Mouse (Mus musculus) liver, adult 2 months (tissue): ENCODE measurements at regions not wholly inside any gene's neighbourhood (a gene's known extent, or its start where the extent isn't known, plus 50 kb on each side); places are given as distances from the start of the nearest gene placed in this dataset.
"Not testable (repeated sequence)": the region's sequence is repeated elsewhere in the genome, so short reads cannot be mapped to it uniquely, and the experiment has no call there.

Experiments
- DNase-seq: peaks from one replicate; pipeline ENCODE4 v3.0.0-alpha.2; 2011; ENCODE audit warnings: low read depth, low spot score; ENCODE audit errors: extremely low read depth
- H3K27ac ChIP-seq: fragments of 200-500 bp; replicated peaks from 2 replicates; pipeline ENCODE4 v1.5.1; 2012; ENCODE audit warnings: low read depth, mild to moderate bottlenecking, control low read depth, inconsistent platforms, low read length; ENCODE audit not compliant: insufficient read depth
- H3K27me3 ChIP-seq: fragments of 200-500 bp; 2 replicates; pipeline ENCODE4 v1.6.1; 2012; ENCODE audit warnings: mild to moderate bottlenecking, moderate library complexity, low read length, inconsistent platforms; ENCODE audit not compliant: control insufficient read depth, insufficient read depth
- H3K36me3 ChIP-seq: fragments of 200-500 bp; 2 replicates; pipeline ENCODE4 v1.6.1; 2012; ENCODE audit warnings: low read length, inconsistent platforms; ENCODE audit not compliant: control insufficient read depth, insufficient read depth
- H3K4me1 ChIP-seq: fragments of 200-500 bp; 2 replicates; pipeline ENCODE4 v1.6.1; 2011; ENCODE audit warnings: low read length; ENCODE audit not compliant: control insufficient read depth, insufficient read depth
- H3K4me3 ChIP-seq: fragments of 200-500 bp; 2 replicates; pipeline ENCODE4 v1.5.1; 2011; ENCODE audit warnings: low read depth, mild to moderate bottlenecking, control low read depth, low read length, moderate library complexity; ENCODE audit not compliant: insufficient read depth
- H3K79me2 ChIP-seq: fragments of 200-500 bp; 2 replicates; pipeline ENCODE4 v1.6.1; 2012; ENCODE audit warnings: inconsistent platforms, mild to moderate bottlenecking, low read length, moderate library complexity; ENCODE audit not compliant: control insufficient read depth, insufficient read depth
- H3K9ac ChIP-seq: fragments of 200-500 bp; 2 replicates; pipeline ENCODE4 v1.6.1; 2012; ENCODE audit warnings: low read depth, mild to moderate bottlenecking, control low read depth, inconsistent platforms, low read length
- CTCF ChIP-seq: fragments of 200-500 bp; IDR thresholded peaks from 2 replicates; pipeline ENCODE4 v1.5.1; 2011; ENCODE audit warnings: low read depth, low read length, control low read depth
- POLR2A ChIP-seq: fragments of 200-500 bp; IDR thresholded peaks from 2 replicates; pipeline ENCODE4 v1.6.1; 2011; ENCODE audit warnings: low read length, control low read depth; ENCODE audit not compliant: insufficient read depth; ENCODE audit errors: extremely low read depth
- WGBS: fragments of 180-500 bp; shearing (Covaris S2); methylation state at CpG from one replicate; pipeline ENCODE4 v1.1.7; 2018; 5-methylcytosine and 5-hydroxymethylcytosine counted together

GRCm38 (mm10) chr10:56884456-56885410 is 507.6 kb downstream of the Gja1 start:
- Histone ChIP-seq H3K27ac (no peak overlapping the region), H3K4me1 (no peaks in the 10 kb centered on the region), H3K27me3 (no peaks in the 10 kb centered on the region), H3K4me3 (no peak overlapping the region), H3K36me3 (no peaks in the 10 kb centered on the region), H3K79me2 (no peaks in the 10 kb centered on the region), H3K9ac (no peak overlapping the region)
- no peak for TF ChIP-seq CTCF
- TF ChIP-seq POLR2A: no peak
- no peak for DNase-seq
- WGBS: 74% methylated on average over 4 of the region's 4 CpGs

GRCm38 (mm10) chr10:56891530-56891929 is 514.4 kb downstream of the Gja1 start:
- not testable (repeated sequence) for DNase-seq, H3K4me1 ChIP-seq, H3K79me2 ChIP-seq, H3K27me3 ChIP-seq, H3K27ac ChIP-seq, H3K9ac ChIP-seq, H3K4me3 ChIP-seq, H3K36me3 ChIP-seq
- WGBS: 85% methylated on average over 2 of the region's 2 CpGs

GRCm38 (mm10) chr10:56892666-56893209 is 515.6 kb downstream of the Gja1 start:
- TF ChIP-seq CTCF (no peak), POLR2A (no peak)
- no peaks in the 10 kb centered on the region for H3K36me3 ChIP-seq
- no peaks in the 10 kb centered on the region for H3K27me3 ChIP-seq
- H3K4me1 ChIP-seq: no peaks in the 10 kb centered on the region
- no peak for DNase-seq
- H3K27ac ChIP-seq: no peak overlapping the region
- H3K4me3 ChIP-seq: no peak overlapping the region
- 88% methylated on average over 10 of the region's 10 CpGs for WGBS
- H3K79me2 ChIP-seq: no peaks in the 10 kb centered on the region
- no peak overlapping the region for H3K9ac ChIP-seq

- Histone ChIP-seq H3K9ac (no peak overlapping the region), H3K79me2 (no peaks in the 10 kb centered on the region), H3K4me3 (no peak overlapping the region), H3K4me1 (no peaks in the 10 kb centered on the region), H3K36me3 (no peaks in the 10 kb centered on the region), H3K27ac (no peak overlapping the region), H3K27me3 (no peaks in the 10 kb centered on the region)
- DNase-seq: no peak
- TF ChIP-seq CTCF (no peak), POLR2A (no peak)
- 78% methylated on average over 8 of the region's 8 CpGs for WGBS
Measured at GRCm38 (mm10) chr10:56893210-56893705, 516.1 kb downstream of the Gja1 start.

- H3K4me1 ChIP-seq: no peaks in the 10 kb centered on the region
- H3K27ac ChIP-seq: no peak overlapping the region
- DNase-seq: no peak
- H3K9ac ChIP-seq: no peak overlapping the region
- TF ChIP-seq CTCF (no peak), POLR2A (no peak)
- 77% methylated on average over 5 of the region's 5 CpGs for WGBS
- no peaks in the 10 kb centered on the region for H3K36me3 ChIP-seq
- H3K79me2 ChIP-seq: no peaks in the 10 kb centered on the region
- no peaks in the 10 kb centered on the region for H3K27me3 ChIP-seq
- no peak overlapping the region for H3K4me3 ChIP-seq
Measured at GRCm38 (mm10) chr10:56899640-56900274, 522.6 kb downstream of the Gja1 start.
